Mouse (Mus musculus) B cell, adult 2 months (primary cell): ENCODE measurements around the gene Nek7.

ENCODE experiments used
- DNase-seq, 2 experiments: peaks; one replicate each; pipeline ENCODE4 v3.0.0; 2022

Nek7 gene

GRCm38 (mm10) chr1:138507014-138507413 lies 112.9 kb downstream of the Nek7 start:
- DNase-seq, result no peak

- DNase-seq, result no peak
These were observed 115.7 kb downstream of the Nek7 start for GRCm38 (mm10) chr1:138504228-138504627.

GRCm38 (mm10) chr1:138500691-138501090 lies 119.2 kb downstream of the Nek7 start:
- no peak for DNase-seq

GRCm38 (mm10) chr1:138500155-138500554 lies 119.8 kb downstream of the Nek7 start:
- DNase-seq, result no peak

- DNase-seq, result no peak
These were observed 120.5 kb downstream of the Nek7 start for GRCm38 (mm10) chr1:138499461-138499860.

GRCm38 (mm10) chr1:138491382-138492097 lies 128.4 kb downstream of the Nek7 start:
- DNase-seq, result no peak

- DNase-seq, result peak; percentile 7 to 9
These were observed 132.4 kb downstream of the Nek7 start for GRCm38 (mm10) chr1:138487569-138487968.

GRCm38 (mm10) chr1:138480694-138481093 lies 139.2 kb downstream of the Nek7 start:
- DNase-seq, result no peak

GRCm38 (mm10) chr1:138465352-138465751 lies 154.6 kb downstream of the Nek7 start:
- no peak for DNase-seq

- DNase-seq, result no peak
These were observed 158.5 kb downstream of the Nek7 start for GRCm38 (mm10) chr1:138461425-138461824.

GRCm38 (mm10) chr1:138449476-138449851 lies 170.5 kb downstream of the Nek7 start:
- no peak for DNase-seq

- no peak for DNase-seq
These were observed 171.1 kb downstream of the Nek7 start for GRCm38 (mm10) chr1:138448635-138449475.

GRCm38 (mm10) chr1:138446846-138447245 lies 173.1 kb downstream of the Nek7 start:
- no peak for DNase-seq
